Mouse (Mus musculus): ENCODE results near the gene P2rx6. TPM values are rescaled to one million over a fixed set of nuclear protein-coding genes. Genes with fewer than 3 reads are reported as not detected.
A peak's percentile ranks its signal among the peaks of the same experiment; 100 is the strongest.
"Not testable (repeated sequence)": the region's sequence is repeated elsewhere in the genome, so short reads cannot be mapped to it uniquely, and the experiment has no call there.

Gene P2rx6
- polyA plus RNA-seq, 1 experiment from 2014 or later = 3.0 TPM

DNA sequence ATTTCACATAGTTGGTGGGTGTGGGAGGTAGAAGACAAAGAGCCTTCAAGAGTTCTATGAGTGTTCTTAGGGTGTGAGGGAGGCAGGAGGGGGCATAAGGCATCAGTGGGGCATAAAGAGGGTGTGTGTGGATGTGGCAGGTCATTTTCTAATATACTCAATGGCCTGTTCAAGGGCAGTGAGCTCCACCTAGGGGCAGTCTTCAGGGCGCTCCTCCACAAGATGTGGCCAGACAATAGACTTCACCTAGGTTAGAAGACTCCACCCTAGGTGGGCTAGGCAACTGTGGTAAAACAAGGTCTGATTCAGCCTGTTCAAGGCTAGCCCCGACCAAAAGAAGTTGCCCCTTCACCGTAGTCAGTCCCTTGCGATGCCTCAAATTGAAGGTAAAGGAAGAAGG is 29.4 kb upstream of the P2rx6 start:
- H3K4me3 ChIP-seq (ENCODE audit: low read length) = no peak overlapping the region
- H3K9ac ChIP-seq (ENCODE audit: low read depth, low read length) = no peak overlapping the region
- H3K9me3 ChIP-seq (ENCODE audit: control insufficient read depth, low read length) = no peaks in the 10 kb centered on the region
- WGBS = 59% methylated on average over 4 of the region's 4 CpGs
- H3K27me3 ChIP-seq (replicated peaks; ENCODE audit: control insufficient read depth, insufficient read depth, low read length) = no peaks in the 10 kb centered on the region
- no peak overlapping the region for H3K4me2 ChIP-seq (ENCODE audit: low read length)
- H3K36me3 ChIP-seq (ENCODE audit: control insufficient read depth, insufficient read depth, low read length) = peaks cover 9% of the 10 kb centered on the region
- no peak for ATAC-seq
- no peak overlapping the region for H3K27ac ChIP-seq (ENCODE audit: low read depth, low read length)
- peaks cover 15% of the 10 kb centered on the region for H3K4me1 ChIP-seq (ENCODE audit: control insufficient read depth, insufficient read depth, low read depth, low read length)

- Histone ChIP-seq H3K9ac (ENCODE audit: low read depth, low read length) (no peak overlapping the region), H3K4me2 (ENCODE audit: low read length) (no peak overlapping the region), H3K9me3 (ENCODE audit: control insufficient read depth, low read length) (no peaks in the 10 kb centered on the region), H3K27me3 (replicated peaks; ENCODE audit: control insufficient read depth, insufficient read depth, low read length) (no peaks in the 10 kb centered on the region), H3K36me3 (ENCODE audit: control insufficient read depth, insufficient read depth, low read length) (peaks cover 4% of the 10 kb centered on the region), H3K4me1 (ENCODE audit: control insufficient read depth, insufficient read depth, low read depth, low read length) (peaks cover 15% of the 10 kb centered on the region), H3K4me3 (ENCODE audit: low read length) (no peak overlapping the region), H3K27ac (ENCODE audit: low read depth, low read length) (no peak overlapping the region)
- no peak for ATAC-seq
- 74% methylated on average over 14 of the region's 14 CpGs for WGBS
Observed at GRCm38 (mm10) chr16:17532676-17533329, 28.9 kb upstream of the P2rx6 start.

GRCm38 (mm10) chr16:17536584-17536983 is 25.1 kb upstream of the P2rx6 start:
- H3K4me3 ChIP-seq (ENCODE audit: low read length) = no peak overlapping the region
- no peaks in the 10 kb centered on the region for H3K36me3 ChIP-seq (ENCODE audit: control insufficient read depth, insufficient read depth, low read length)
- no peaks in the 10 kb centered on the region for H3K27me3 ChIP-seq (replicated peaks; ENCODE audit: control insufficient read depth, insufficient read depth, low read length)
- H3K4me2 ChIP-seq (ENCODE audit: low read length) = no peak overlapping the region
- 89% methylated on average over 3 of the region's 3 CpGs for WGBS
- no peak overlapping the region for H3K9ac ChIP-seq (ENCODE audit: low read depth, low read length)
- H3K4me1 ChIP-seq (ENCODE audit: control insufficient read depth, insufficient read depth, low read depth, low read length) = peaks cover 6% of the 10 kb centered on the region
- ATAC-seq = no peak
- no peaks in the 10 kb centered on the region for H3K9me3 ChIP-seq (ENCODE audit: control insufficient read depth, low read length)
- no peak overlapping the region for H3K27ac ChIP-seq (ENCODE audit: low read depth, low read length)

DNA sequence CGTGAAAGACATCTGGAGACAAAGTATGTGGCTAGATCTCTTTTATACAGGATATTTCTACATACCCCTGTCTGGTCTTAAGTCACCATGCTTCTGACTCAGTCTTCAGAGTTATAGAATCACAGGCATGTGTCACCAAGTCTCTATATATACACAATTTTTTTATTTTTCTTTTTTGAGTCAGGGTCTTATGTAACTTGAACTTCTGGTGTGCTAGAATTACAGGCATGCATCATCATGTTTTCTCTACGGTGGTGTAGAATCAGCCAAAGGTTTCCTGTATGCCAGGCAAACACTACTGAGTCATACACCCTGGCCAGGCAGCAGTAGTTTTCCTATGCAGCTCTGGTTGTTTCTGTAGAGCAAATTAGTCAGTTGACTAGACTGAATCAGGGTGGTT is 19.1 kb upstream of the P2rx6 start:
- Histone ChIP-seq H3K4me3 (ENCODE audit: low read length) (no peak overlapping the region), H3K9me3 (ENCODE audit: control insufficient read depth, low read length) (no peaks in the 10 kb centered on the region), H3K36me3 (ENCODE audit: control insufficient read depth, insufficient read depth, low read length) (no peaks in the 10 kb centered on the region), H3K9ac (ENCODE audit: low read depth, low read length) (no peak overlapping the region), H3K4me1 (ENCODE audit: control insufficient read depth, insufficient read depth, low read depth, low read length) (no peaks in the 10 kb centered on the region), H3K4me2 (ENCODE audit: low read length) (no peak overlapping the region), H3K27me3 (replicated peaks; ENCODE audit: control insufficient read depth, insufficient read depth, low read length) (no peaks in the 10 kb centered on the region), H3K27ac (ENCODE audit: low read depth, low read length) (no peak overlapping the region)
- ATAC-seq = no peak
- 84% methylated on average over 2 of the region's 2 CpGs for WGBS

DNA sequence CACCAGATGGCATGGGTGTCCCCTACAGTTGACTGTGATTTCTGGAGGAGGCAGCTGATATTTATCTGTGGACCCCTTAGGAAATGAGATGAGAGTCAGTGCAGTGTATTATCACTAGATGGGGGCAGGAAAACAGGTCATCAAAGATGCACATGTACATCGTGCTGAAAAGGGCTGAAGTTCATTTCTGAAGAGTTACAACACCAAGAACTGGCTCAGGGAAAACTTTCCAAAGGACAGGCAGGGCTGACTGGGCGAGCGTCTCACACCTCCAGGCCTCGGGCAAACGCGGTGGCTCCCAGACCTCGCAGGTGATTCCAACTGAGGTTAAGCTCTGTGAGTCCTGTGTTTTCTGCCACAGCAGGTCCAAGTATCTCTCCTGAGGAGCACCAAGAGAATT is 8.8 kb upstream of the P2rx6 start:
- H3K4me1 ChIP-seq (ENCODE audit: control insufficient read depth, insufficient read depth, low read depth, low read length) = peaks cover 8% of the 10 kb centered on the region
- H3K4me2 ChIP-seq (ENCODE audit: low read length) = no peak overlapping the region
- no peak overlapping the region for H3K27ac ChIP-seq (ENCODE audit: low read depth, low read length)
- H3K9ac ChIP-seq (ENCODE audit: low read depth, low read length) = no peak overlapping the region
- no peaks in the 10 kb centered on the region for H3K9me3 ChIP-seq (ENCODE audit: control insufficient read depth, low read length)
- no peaks in the 10 kb centered on the region for H3K36me3 ChIP-seq (ENCODE audit: control insufficient read depth, insufficient read depth, low read length)
- ATAC-seq = no peak
- WGBS = 91% methylated on average over 7 of the region's 7 CpGs
- no peaks in the 10 kb centered on the region for H3K27me3 ChIP-seq (replicated peaks; ENCODE audit: control insufficient read depth, insufficient read depth, low read length)
- no peak overlapping the region for H3K4me3 ChIP-seq (ENCODE audit: low read length)

- no peaks in the 10 kb centered on the region for H3K27me3 ChIP-seq (replicated peaks; ENCODE audit: control insufficient read depth, insufficient read depth, low read length)
- peaks cover 13% of the 10 kb centered on the region for H3K4me1 ChIP-seq (ENCODE audit: control insufficient read depth, insufficient read depth, low read depth, low read length)
- no peaks in the 10 kb centered on the region for H3K9me3 ChIP-seq (ENCODE audit: control insufficient read depth, low read length)
- H3K4me3 ChIP-seq (ENCODE audit: low read length) = peak overlapping the region; percentile 29
- ATAC-seq = peak; percentile 92
- WGBS = 4% methylated on average over 18 of the region's 18 CpGs
- no peaks in the 10 kb centered on the region for H3K36me3 ChIP-seq (ENCODE audit: control insufficient read depth, insufficient read depth, low read length)
- H3K9ac ChIP-seq (ENCODE audit: low read depth, low read length) = peak overlapping the region; percentile 58
- H3K27ac ChIP-seq (ENCODE audit: low read depth, low read length) = peak overlapping the region; percentile 67
- H3K4me2 ChIP-seq (ENCODE audit: low read length) = peak overlapping the region; percentile 54
Observed at GRCm38 (mm10) chr16:17553910-17554685, 7.6 kb upstream of the P2rx6 start.

- not testable (repeated sequence) for H3K9ac ChIP-seq (ENCODE audit: low read depth, low read length); H3K4me3 ChIP-seq (ENCODE audit: low read length); H3K27ac ChIP-seq (ENCODE audit: low read depth, low read length); H3K27me3 ChIP-seq (replicated peaks; ENCODE audit: control insufficient read depth, insufficient read depth, low read length); H3K36me3 ChIP-seq (ENCODE audit: control insufficient read depth, insufficient read depth, low read length); H3K9me3 ChIP-seq (ENCODE audit: control insufficient read depth, low read length); ATAC-seq
- 14% methylated on average over 4 of the region's 4 CpGs for WGBS
- Histone ChIP-seq H3K4me1 (ENCODE audit: control insufficient read depth, insufficient read depth, low read depth, low read length) (peaks cover 13% of the 10 kb centered on the region), H3K4me2 (ENCODE audit: low read length) (peak overlapping the region; percentile 54; the same call in 1 of the 2 replicates)
Observed at GRCm38 (mm10) chr16:17554702-17555101, 7.0 kb upstream of the P2rx6 start.

DNA sequence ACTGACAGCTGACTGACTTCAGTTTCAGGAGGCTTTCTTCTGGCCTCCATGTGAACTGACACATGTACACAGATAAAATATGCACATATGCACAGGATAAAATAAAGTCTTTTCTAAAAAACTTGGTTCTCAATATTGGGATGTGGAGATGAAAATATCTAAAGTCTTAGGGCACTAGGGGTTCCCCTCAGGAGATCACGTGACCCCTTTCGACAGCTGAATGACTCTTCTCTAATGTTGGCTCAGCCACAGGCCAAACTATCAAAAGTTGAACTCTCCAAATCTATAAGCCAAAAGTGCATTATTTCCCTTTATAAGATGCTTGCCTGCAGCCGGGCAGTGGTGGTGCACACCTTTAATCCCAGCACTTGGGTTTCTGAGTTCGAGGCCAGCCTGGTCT is 5.5 kb upstream of the P2rx6 start:
- Histone ChIP-seq H3K36me3 (ENCODE audit: control insufficient read depth, insufficient read depth, low read length) (no peaks in the 10 kb centered on the region), H3K9ac (ENCODE audit: low read depth, low read length) (no peak overlapping the region), H3K27me3 (replicated peaks; ENCODE audit: control insufficient read depth, insufficient read depth, low read length) (peaks cover 3% of the 10 kb centered on the region; the same call in 1 of the 2 replicates), H3K4me3 (ENCODE audit: low read length) (no peak overlapping the region), H3K4me2 (ENCODE audit: low read length) (no peak overlapping the region), H3K4me1 (ENCODE audit: control insufficient read depth, insufficient read depth, low read depth, low read length) (peaks cover 18% of the 10 kb centered on the region), H3K9me3 (ENCODE audit: control insufficient read depth, low read length) (no peaks in the 10 kb centered on the region), H3K27ac (ENCODE audit: low read depth, low read length) (no peak overlapping the region)
- ATAC-seq = no peak
- WGBS = 91% methylated on average over 4 of the region's 4 CpGs

GRCm38 (mm10) chr16:17556907-17557306 is 4.8 kb upstream of the P2rx6 start:
- peaks cover 21% of the 10 kb centered on the region for H3K4me1 ChIP-seq (ENCODE audit: control insufficient read depth, insufficient read depth, low read depth, low read length)
- no peak overlapping the region for H3K4me2 ChIP-seq (ENCODE audit: low read length)
- ATAC-seq = no peak
- H3K9me3 ChIP-seq (ENCODE audit: control insufficient read depth, low read length) = no peaks in the 10 kb centered on the region
- H3K9ac ChIP-seq (ENCODE audit: low read depth, low read length) = no peak overlapping the region
- no peaks in the 10 kb centered on the region for H3K36me3 ChIP-seq (ENCODE audit: control insufficient read depth, insufficient read depth, low read length)
- H3K27ac ChIP-seq (ENCODE audit: low read depth, low read length) = no peak overlapping the region
- peaks cover 3% of the 10 kb centered on the region; the same call in 1 of the 2 replicates for H3K27me3 ChIP-seq (replicated peaks; ENCODE audit: control insufficient read depth, insufficient read depth, low read length)
- no peak overlapping the region for H3K4me3 ChIP-seq (ENCODE audit: low read length)
- WGBS = 67% methylated on average over 4 of the region's 4 CpGs
